Mouse (Mus musculus): ENCODE results near the gene Man1c1. TPM values are rescaled to one million over a fixed set of nuclear protein-coding genes. Genes with fewer than 3 reads are reported as not detected.

The Man1c1 gene
- total and polyA plus RNA-seq, 3 experiments, result 0.04 to 0.44 (median 0.20) TPM

- DNase-seq (ENCODE audit: extremely low read depth), result no peak
- Histone ChIP-seq H3K27ac (ENCODE audit: insufficient read depth, low read depth) (no peak overlapping the region), H3K4me1 (ENCODE audit: control insufficient read depth in 1 of 2, insufficient read depth in 2 of 2) (peaks cover 1 to 13% of the 10 kb centered on the region in 2 experiments; a peak in 2 of 4 replicates), H3K79me2 (replicated peaks; ENCODE audit: control insufficient read depth, extremely low read depth, insufficient read depth, poor library complexity, severe bottlenecking) (no peaks in the 10 kb centered on the region), H3K36me3 (replicated peaks in 1 of 2; ENCODE audit: control insufficient read depth in 1 of 2, insufficient read depth in 1 of 2, low read length in 1 of 2) (no peaks in the 10 kb centered on the region), H3K9me3 (replicated peaks; ENCODE audit: low read length) (peaks cover 3% of the 10 kb centered on the region), H3K4me2 (ENCODE audit: insufficient read depth, low read depth, poor library complexity, severe bottlenecking) (no peak overlapping the region), H3K9ac (ENCODE audit: insufficient read depth, low read depth) (no peak overlapping the region), H3K27me3 (replicated peaks) (peaks cover under 1% of the 10 kb centered on the region), H3K4me3 (replicated peaks in 1 of 3; ENCODE audit: low read depth in 2 of 3, low read length in 2 of 3, poor library complexity in 1 of 3) (no peak overlapping the region)
- dilution Hi-C loops (cut with MboI; ENCODE audit: extremely low pct_ligation_motif_present, extremely low pct_unique_long_range_greater_than_20kb, low sequenced_read_pairs) (no loop called here), in situ Hi-C loops (cut with MboI; ENCODE audit: low pct_ligation_motif_present, low pct_unique_long_range_greater_than_20kb, low sequenced_read_pairs) (no loop called here)
- TF ChIP-seq ETS1 (conservative IDR thresholded peaks at IDR 0.05; ENCODE audit: low read depth, low read length) (no peak), RCOR1 (conservative IDR thresholded peaks at IDR 0.05; ENCODE audit: low read depth, low read length) (no peak), NELFE (IDR thresholded peaks at IDR 0.05; ENCODE audit: low read depth, low read length) (no peak), JUND (conservative IDR thresholded peaks at IDR 0.05; ENCODE audit: low read depth, low read length) (no peak), PAX5 (IDR thresholded peaks at IDR 0.05; ENCODE audit: low read length) (no peak), MAZ (IDR thresholded peaks at IDR 0.05; ENCODE audit: low read depth, low read length) (no peak), JUN (IDR thresholded peaks at IDR 0.05; ENCODE audit: insufficient read depth, low read depth, low read length) (no peak), TBP (conservative IDR thresholded peaks at IDR 0.05; ENCODE audit: low read depth, low read length) (no peak), ZKSCAN1 (IDR thresholded peaks at IDR 0.05; ENCODE audit: borderline replicate concordance, low read depth, low read length) (no peak), HCFC1 (IDR thresholded peaks at IDR 0.05; ENCODE audit: low read depth, low read length) (no peak), USF2 (conservative IDR thresholded peaks at IDR 0.05; ENCODE audit: low read depth, low read length) (no peak), POLR2AphosphoS2 (IDR thresholded peaks at IDR 0.05; ENCODE audit: low read depth, low read length) (no peak), MAX (IDR thresholded peaks at IDR 0.05; ENCODE audit: low read length) (no peak), MYC (IDR thresholded peaks at IDR 0.05; ENCODE audit: low read depth, low read length) (no peak)
Measured at GRCm38 (mm10) chr4:134600060-134600459, 104.0 kb downstream of the Man1c1 start.

- Histone ChIP-seq H3K4me2 (ENCODE audit: insufficient read depth, low read depth, poor library complexity, severe bottlenecking) (no peak overlapping the region), H3K36me3 (replicated peaks in 1 of 2; ENCODE audit: control insufficient read depth in 1 of 2, insufficient read depth in 1 of 2, low read length in 1 of 2) (no peaks in the 10 kb centered on the region), H3K79me2 (replicated peaks; ENCODE audit: control insufficient read depth, extremely low read depth, insufficient read depth, poor library complexity, severe bottlenecking) (no peaks in the 10 kb centered on the region), H3K9ac (ENCODE audit: insufficient read depth, low read depth) (no peak overlapping the region), H3K4me1 (ENCODE audit: control insufficient read depth in 1 of 2, insufficient read depth in 2 of 2) (peaks cover 0 to 23% of the 10 kb centered on the region in 2 experiments; a peak in 2 of 4 replicates), H3K27ac (ENCODE audit: insufficient read depth, low read depth) (no peak overlapping the region), H3K4me3 (replicated peaks in 1 of 3; ENCODE audit: low read depth in 2 of 3, low read length in 2 of 3, poor library complexity in 1 of 3) (no peak overlapping the region), H3K9me3 (replicated peaks; ENCODE audit: low read length) (peaks cover 6% of the 10 kb centered on the region), H3K27me3 (replicated peaks) (no peaks in the 10 kb centered on the region)
- in situ Hi-C loops (cut with MboI; ENCODE audit: low pct_ligation_motif_present, low pct_unique_long_range_greater_than_20kb, low sequenced_read_pairs) (no loop called here), dilution Hi-C loops (cut with MboI; ENCODE audit: extremely low pct_ligation_motif_present, extremely low pct_unique_long_range_greater_than_20kb, low sequenced_read_pairs) (no loop called here)
- no peak for DNase-seq (ENCODE audit: extremely low read depth)
- TF ChIP-seq ZC3H11A (IDR thresholded peaks at IDR 0.05; ENCODE audit: low read depth, low read length) (no peak), KAT2A (IDR thresholded peaks at IDR 0.05; ENCODE audit: insufficient replicate concordance, low read length) (no peak), SMC3 (IDR thresholded peaks at IDR 0.05; ENCODE audit: low read depth, low read length) (no peak), JUN (IDR thresholded peaks at IDR 0.05; ENCODE audit: insufficient read depth, low read depth, low read length) (no peak), NELFE (IDR thresholded peaks at IDR 0.05; ENCODE audit: low read depth, low read length) (no peak), IRF4 (IDR thresholded peaks at IDR 0.05; ENCODE audit: low read depth, low read length) (no peak), MAFK (IDR thresholded peaks at IDR 0.05; ENCODE audit: insufficient replicate concordance, low read length) (no peak), RCOR1 (conservative IDR thresholded peaks at IDR 0.05; ENCODE audit: low read depth, low read length) (no peak), TCF12 (IDR thresholded peaks at IDR 0.05; ENCODE audit: low read depth, low read length) (no peak), EP300 (IDR thresholded peaks at IDR 0.05; ENCODE audit: low read length) (no peak), ELF1 (IDR thresholded peaks at IDR 0.05; ENCODE audit: low read depth, low read length) (no peak), ZMIZ1 (IDR thresholded peaks at IDR 0.05; ENCODE audit: low read depth, low read length) (no peak), MEF2A (IDR thresholded peaks at IDR 0.05; ENCODE audit: borderline replicate concordance, low read depth, low read length) (no peak), NRF1 (IDR thresholded peaks at IDR 0.05; ENCODE audit: low read depth, low read length) (no peak), MAZ (IDR thresholded peaks at IDR 0.05; ENCODE audit: low read depth, low read length) (no peak), GABPA (IDR thresholded peaks at IDR 0.05; ENCODE audit: insufficient replicate concordance, low read depth, low read length) (no peak), BHLHE40 (IDR thresholded peaks at IDR 0.05; ENCODE audit: low read depth, low read length) (no peak)
Measured at GRCm38 (mm10) chr4:134596816-134597692, 107.0 kb downstream of the Man1c1 start.
